Mouse (Mus musculus): ENCODE results near the gene Hagh. TPM values are rescaled to one million over a fixed set of nuclear protein-coding genes. Genes with fewer than 3 reads are reported as not detected.

The Hagh gene
- polyA plus RNA-seq, 1 experiment from 2014 or later: 104 TPM

GRCm38 (mm10) chr17:24886134-24886931 is 46.4 kb downstream of the Hagh start, which contains the start of the genes Nubp2 and Spsb3:
Gene Nubp2 (minus strand): TSS chr17:24886349.
Gene Spsb3 (plus strand): TSS chr17:24886643.
- peak; percentile 44 for TF ChIP-seq CTCF (IDR thresholded peaks at IDR 0.05; ENCODE audit: low read depth)
- Histone ChIP-seq H3K4me1 (replicated peaks; ENCODE audit: control insufficient read depth, insufficient read depth, low read length) (peaks cover 12% of the 10 kb centered on the region; the same call in 1 of the 2 replicates), H3K9me3 (ENCODE audit: control insufficient read depth) (no peaks in the 10 kb centered on the region), H3K4me3 (ENCODE audit: low read depth, low read length) (peak within 1 kb of the TSS; percentile 78), H3K4me2 (replicated peaks; ENCODE audit: low read depth) (peak within 1 kb of the TSS; percentile 77), H3K36me3 (ENCODE audit: control insufficient read depth, insufficient read depth) (peaks cover 44% of the 10 kb centered on the region), H3K9ac (ENCODE audit: low read depth, low read length) (peak within 1 kb of the TSS; percentile 79), H3K27ac (ENCODE audit: low read depth, low read length) (peak within 1 kb of the TSS; percentile 79), H3K27me3 (replicated peaks; ENCODE audit: control insufficient read depth, insufficient read depth, low read length) (no peaks in the 10 kb centered on the region)
- peak; percentile 96 for ATAC-seq
- whole genome bisulfite sequencing: 0% methylated on average over 69 of the region's 69 CpGs

- peak overlapping the region; percentile 68 for H3K4me2 ChIP-seq (replicated peaks; ENCODE audit: low read depth)
- H3K4me3 ChIP-seq (ENCODE audit: low read depth, low read length): peak overlapping the region; percentile 76
- peaks cover 12% of the 10 kb centered on the region; the same call in 1 of the 2 replicates for H3K4me1 ChIP-seq (replicated peaks; ENCODE audit: control insufficient read depth, insufficient read depth, low read length)
- no peaks in the 10 kb centered on the region for H3K9me3 ChIP-seq (ENCODE audit: control insufficient read depth)
- no peak for ATAC-seq
- no peak for TF ChIP-seq CTCF (IDR thresholded peaks at IDR 0.05; ENCODE audit: low read depth)
- no peaks in the 10 kb centered on the region for H3K27me3 ChIP-seq (replicated peaks; ENCODE audit: control insufficient read depth, insufficient read depth, low read length)
- under 1% methylated on average over 18 of the region's 18 CpGs for WGBS
- H3K27ac ChIP-seq (ENCODE audit: low read depth, low read length): peak overlapping the region; percentile 79
- H3K36me3 ChIP-seq (ENCODE audit: control insufficient read depth, insufficient read depth): peaks cover 46% of the 10 kb centered on the region
- H3K9ac ChIP-seq (ENCODE audit: low read depth, low read length): peak overlapping the region; percentile 79
Measured at GRCm38 (mm10) chr17:24886932-24887271, 47.0 kb downstream of the Hagh start.

GRCm38 (mm10) chr17:24887291-24888080 is 47.5 kb downstream of the Hagh start:
- no peak for ATAC-seq
- 59% methylated on average over 18 of the region's 18 CpGs for WGBS
- peaks cover 50% of the 10 kb centered on the region for H3K36me3 ChIP-seq (ENCODE audit: control insufficient read depth, insufficient read depth)
- peak overlapping the region; percentile 79 for H3K9ac ChIP-seq (ENCODE audit: low read depth, low read length)
- no peaks in the 10 kb centered on the region for H3K9me3 ChIP-seq (ENCODE audit: control insufficient read depth)
- H3K27me3 ChIP-seq (replicated peaks; ENCODE audit: control insufficient read depth, insufficient read depth, low read length): no peaks in the 10 kb centered on the region
- peak overlapping the region; percentile 76 for H3K4me3 ChIP-seq (ENCODE audit: low read depth, low read length)
- peak overlapping the region; percentile 68 for H3K4me2 ChIP-seq (replicated peaks; ENCODE audit: low read depth)
- H3K4me1 ChIP-seq (replicated peaks; ENCODE audit: control insufficient read depth, insufficient read depth, low read length): peaks cover 12% of the 10 kb centered on the region; the same call in 1 of the 2 replicates
- no peak for TF ChIP-seq CTCF (IDR thresholded peaks at IDR 0.05; ENCODE audit: low read depth)
- peak overlapping the region; percentile 79; the same call in 1 of the 2 replicates for H3K27ac ChIP-seq (ENCODE audit: low read depth, low read length)

GRCm38 (mm10) chr17:24888862-24889261 is 48.9 kb downstream of the Hagh start:
- Histone ChIP-seq H3K4me2 (replicated peaks; ENCODE audit: low read depth) (no peak overlapping the region), H3K4me1 (replicated peaks; ENCODE audit: control insufficient read depth, insufficient read depth, low read length) (peaks cover 14% of the 10 kb centered on the region; the same call in 1 of the 2 replicates), H3K36me3 (ENCODE audit: control insufficient read depth, insufficient read depth) (peaks cover 50% of the 10 kb centered on the region), H3K27me3 (replicated peaks; ENCODE audit: control insufficient read depth, insufficient read depth, low read length) (no peaks in the 10 kb centered on the region), H3K27ac (ENCODE audit: low read depth, low read length) (no peak overlapping the region), H3K9ac (ENCODE audit: low read depth, low read length) (no peak overlapping the region), H3K4me3 (ENCODE audit: low read depth, low read length) (no peak overlapping the region), H3K9me3 (ENCODE audit: control insufficient read depth) (no peaks in the 10 kb centered on the region)
- 82% methylated on average over 3 of the region's 3 CpGs for whole genome bisulfite sequencing
- no peak for ATAC-seq
- TF ChIP-seq CTCF (IDR thresholded peaks at IDR 0.05; ENCODE audit: low read depth): no peak

GRCm38 (mm10) chr17:24890151-24891092 is 50.5 kb downstream of the Hagh start:
- Histone ChIP-seq H3K9me3 (ENCODE audit: control insufficient read depth) (no peaks in the 10 kb centered on the region), H3K36me3 (ENCODE audit: control insufficient read depth, insufficient read depth) (peaks cover 40% of the 10 kb centered on the region), H3K27ac (ENCODE audit: low read depth, low read length) (no peak overlapping the region), H3K4me1 (replicated peaks; ENCODE audit: control insufficient read depth, insufficient read depth, low read length) (peaks cover 16% of the 10 kb centered on the region; the same call in 1 of the 2 replicates), H3K9ac (ENCODE audit: low read depth, low read length) (no peak overlapping the region), H3K27me3 (replicated peaks; ENCODE audit: control insufficient read depth, insufficient read depth, low read length) (no peaks in the 10 kb centered on the region), H3K4me3 (ENCODE audit: low read depth, low read length) (no peak overlapping the region), H3K4me2 (replicated peaks; ENCODE audit: low read depth) (no peak overlapping the region)
- no peak for TF ChIP-seq CTCF (IDR thresholded peaks at IDR 0.05; ENCODE audit: low read depth)
- 80% methylated on average over 19 of the region's 19 CpGs for WGBS
- ATAC-seq: no peak
